Mouse (Mus musculus): ENCODE data around the gene Gm5244. TPM values are rescaled to one million over a fixed set of nuclear protein-coding genes. Genes with fewer than 3 reads are reported as not detected.

The Gm5244 gene
- polyA plus RNA-seq, 1 experiment, result not detected

DNA sequence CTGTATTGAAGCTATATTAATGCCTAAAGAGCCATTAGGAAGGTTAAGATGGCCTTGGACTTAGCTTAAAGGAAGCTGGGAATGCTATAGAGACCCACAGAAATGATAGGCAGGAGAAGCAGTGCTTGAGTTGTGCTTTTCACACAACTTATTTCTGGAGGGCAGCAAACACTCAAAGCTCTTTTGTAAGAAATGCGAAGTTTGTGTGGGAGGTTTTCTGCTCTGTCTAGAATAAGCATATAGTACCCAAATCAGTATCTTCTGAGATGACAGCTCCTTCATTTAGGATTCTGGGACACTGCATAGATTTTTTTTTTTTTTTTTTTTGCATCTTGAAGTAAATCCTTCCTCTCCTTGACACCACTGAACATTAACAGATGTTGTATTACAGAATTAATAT, 8.0 kb upstream of the Gm5244 start:
- Histone ChIP-seq H3K36me3 (ENCODE audit: control insufficient read depth, insufficient read depth) (no peaks in the 10 kb centered on the region), H3ac (ENCODE audit: control insufficient read depth, insufficient read length) (no peak overlapping the region), H3K79me2 (ENCODE audit: control insufficient read depth, insufficient read depth) (no peaks in the 10 kb centered on the region), H3K4me2 (ENCODE audit: low read depth) (no peak overlapping the region), H3K27me3 (ENCODE audit: control insufficient read depth, insufficient read depth, insufficient read length) (no peaks in the 10 kb centered on the region), H3K4me3 (no peak overlapping the region)
- TF ChIP-seq REST (IDR thresholded peaks at IDR 0.05; ENCODE audit: insufficient read depth, insufficient read length) (no peak), TCF3 (IDR thresholded peaks at IDR 0.05; ENCODE audit: insufficient read length, low read depth) (no peak), E2F4 (IDR thresholded peaks at IDR 0.05; ENCODE audit: insufficient read depth) (no peak), CEBPB (IDR thresholded peaks at IDR 0.05; ENCODE audit: insufficient read depth, poor library complexity, severe bottlenecking) (no peak), USF1 (IDR thresholded peaks at IDR 0.05; ENCODE audit: low read depth) (no peak), MYOG (IDR thresholded peaks at IDR 0.05; ENCODE audit: control insufficient read depth in 1 of 3, insufficient read depth in 1 of 3, insufficient read length in 2 of 3, low read depth in 2 of 3) (no peak), MAX (IDR thresholded peaks at IDR 0.05; ENCODE audit: low read depth) (no peak), POLR2A (IDR thresholded peaks at IDR 0.05; ENCODE audit: insufficient read length, low read depth) (no peak), MYOD1 (IDR thresholded peaks at IDR 0.05; ENCODE audit: control insufficient read depth in 1 of 3, insufficient read length in 2 of 3, low read depth in 2 of 3) (no peak), POLR2AphosphoS2 (IDR thresholded peaks at IDR 0.05; ENCODE audit: insufficient read length, low read depth) (no peak), TCF12 (IDR thresholded peaks at IDR 0.05; ENCODE audit: insufficient read depth, poor library complexity, severe bottlenecking) (no peak), SRF (IDR thresholded peaks at IDR 0.05; ENCODE audit: control insufficient read depth, insufficient read length, low read depth) (no peak)

DNA sequence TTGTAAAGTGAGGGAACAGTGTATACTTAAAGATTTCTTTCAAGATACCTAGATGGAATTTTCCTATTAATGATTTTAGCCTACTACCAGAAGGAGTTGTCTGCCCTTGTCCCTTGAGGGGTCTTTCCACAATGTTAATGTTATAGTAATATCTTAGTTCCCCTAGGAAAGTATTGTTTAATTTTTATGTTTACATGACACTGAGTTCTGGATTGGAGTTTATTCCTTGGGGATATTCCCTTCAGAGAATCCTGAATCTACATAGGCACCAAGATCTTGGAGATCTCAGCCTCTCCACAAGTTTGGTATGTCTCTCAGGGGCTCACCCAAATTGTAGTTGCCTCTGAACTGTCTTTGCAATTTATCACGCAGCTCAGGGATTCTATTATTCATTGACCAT, 10.5 kb downstream of the Gm5244 start, which contains the start of gene Olfr1444:
Olfr1444 (plus strand) TSS at position 301 of the 400 bp plus-strand sequence.
- no peaks in the 10 kb centered on the region for H3K79me2 ChIP-seq (ENCODE audit: control insufficient read depth, insufficient read depth)
- H3ac ChIP-seq (ENCODE audit: control insufficient read depth, insufficient read length), result no peak within 1 kb of the TSS
- H3K4me3 ChIP-seq, result no peak within 1 kb of the TSS
- no peaks in the 10 kb centered on the region for H3K27me3 ChIP-seq (ENCODE audit: control insufficient read depth, insufficient read depth, insufficient read length)
- H3K36me3 ChIP-seq (ENCODE audit: control insufficient read depth, insufficient read depth), result no peaks in the 10 kb centered on the region
- H3K4me2 ChIP-seq (ENCODE audit: low read depth), result no peak within 1 kb of the TSS
- TF ChIP-seq POLR2A (IDR thresholded peaks at IDR 0.05; ENCODE audit: insufficient read length, low read depth) (no peak), USF1 (IDR thresholded peaks at IDR 0.05; ENCODE audit: low read depth) (no peak), POLR2AphosphoS2 (IDR thresholded peaks at IDR 0.05; ENCODE audit: insufficient read length, low read depth) (no peak), TCF12 (IDR thresholded peaks at IDR 0.05; ENCODE audit: insufficient read depth, poor library complexity, severe bottlenecking) (no peak), MYOD1 (IDR thresholded peaks at IDR 0.05; ENCODE audit: control insufficient read depth in 1 of 3, insufficient read length in 2 of 3, low read depth in 2 of 3) (no peak), REST (IDR thresholded peaks at IDR 0.05; ENCODE audit: insufficient read depth, insufficient read length) (no peak)

DNA sequence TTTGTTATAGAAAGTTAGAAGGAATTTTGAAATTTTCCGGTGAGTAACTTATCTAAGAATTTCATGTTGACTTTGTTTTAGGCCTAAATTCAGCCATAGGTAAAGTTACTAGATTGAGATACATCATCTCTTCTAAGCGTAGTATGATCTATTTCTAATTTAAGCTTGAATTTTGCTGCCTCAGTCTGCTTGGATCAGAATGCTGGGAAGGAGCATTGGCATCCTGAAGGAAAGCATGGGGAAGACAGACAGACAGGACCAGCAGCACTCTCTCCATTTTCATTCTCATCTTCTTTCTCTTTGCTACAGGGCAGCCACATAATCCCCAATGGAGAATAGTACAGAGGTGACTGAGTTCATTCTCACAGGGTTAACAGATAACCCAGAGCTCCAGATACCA, 37.1 kb downstream of the Gm5244 start, which contains the start of gene Olfr1445:
Olfr1445 (plus strand) TSS at position 301 of the 400 bp plus-strand sequence.
- Histone ChIP-seq H3ac (ENCODE audit: control insufficient read depth, insufficient read length) (no peak within 1 kb of the TSS), H3K4me2 (ENCODE audit: low read depth) (no peak within 1 kb of the TSS), H3K79me2 (ENCODE audit: control insufficient read depth, insufficient read depth) (no peaks in the 10 kb centered on the region), H3K27me3 (ENCODE audit: control insufficient read depth, insufficient read depth, insufficient read length) (no peaks in the 10 kb centered on the region), H3K36me3 (ENCODE audit: control insufficient read depth, insufficient read depth) (no peaks in the 10 kb centered on the region), H3K4me3 (no peak within 1 kb of the TSS)
- TF ChIP-seq POLR2A (IDR thresholded peaks at IDR 0.05; ENCODE audit: insufficient read length, low read depth), result no peak

DNA sequence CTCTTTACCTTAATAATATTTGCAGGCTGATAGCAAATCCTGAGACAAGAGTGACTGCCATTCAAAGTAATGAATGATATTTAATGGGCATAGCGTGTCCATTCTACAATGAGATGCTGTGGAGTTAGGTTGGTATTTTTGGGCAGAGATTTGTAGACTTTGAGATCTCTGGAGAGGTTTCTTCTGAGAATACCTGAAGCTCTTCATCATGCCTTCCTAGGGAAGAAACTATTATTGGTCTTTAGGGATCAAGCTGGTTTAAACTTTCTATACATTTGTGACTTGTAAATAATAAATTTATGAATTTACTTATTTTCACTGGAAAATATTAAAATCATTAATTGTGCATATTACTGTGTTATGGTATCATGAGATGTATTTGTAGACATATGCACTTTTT, 46.9 kb downstream of the Gm5244 start, which contains the start of gene Olfr1446:
Olfr1446 (minus strand) TSS at position 101 of the 400 bp plus-strand sequence.
- no peaks in the 10 kb centered on the region for H3K36me3 ChIP-seq (ENCODE audit: control insufficient read depth, insufficient read depth)
- no peak within 1 kb of the TSS for H3K4me2 ChIP-seq (ENCODE audit: low read depth)
- no peaks in the 10 kb centered on the region for H3K27me3 ChIP-seq (ENCODE audit: control insufficient read depth, insufficient read depth, insufficient read length)
- no peak within 1 kb of the TSS for H3ac ChIP-seq (ENCODE audit: control insufficient read depth, insufficient read length)
- no peak within 1 kb of the TSS for H3K4me3 ChIP-seq
- TF ChIP-seq POLR2A (IDR thresholded peaks at IDR 0.05; ENCODE audit: insufficient read length, low read depth), result no peak
- H3K79me2 ChIP-seq (ENCODE audit: control insufficient read depth, insufficient read depth), result no peaks in the 10 kb centered on the region

Other genes with a start within 250 kb of the Gm5244 start
- not detected for gene Gm4952, start 246.7 kb upstream of the Gm5244 start, polyA plus RNA-seq (2012; fragmentation: generic; extraction: Trizol)
- not detected for gene Glyat, start 213.4 kb upstream of the Gm5244 start, polyA plus RNA-seq (2012; fragmentation: generic; extraction: Trizol)
- not detected for gene Olfr1442, start 176.2 kb upstream of the Gm5244 start, polyA plus RNA-seq (2012; fragmentation: generic; extraction: Trizol)
- not detected for gene Olfr1443, start 168.6 kb upstream of the Gm5244 start, polyA plus RNA-seq (2012; fragmentation: generic; extraction: Trizol)
- gene Keg1, start 150.9 kb upstream of the Gm5244 start, polyA plus RNA-seq (2012; fragmentation: generic; extraction: Trizol), result not detected
- gene Cntf, start 81.0 kb upstream of the Gm5244 start, polyA plus RNA-seq (2012; fragmentation: generic; extraction: Trizol), result 1.0 TPM
- gene Zfp91, start 50.6 kb upstream of the Gm5244 start, polyA plus RNA-seq (2012; fragmentation: generic; extraction: Trizol), result 28.9 TPM
- 0.18 TPM for gene Lpxn, start 50.5 kb upstream of the Gm5244 start, polyA plus RNA-seq (2012; fragmentation: generic; extraction: Trizol)
- not detected for gene Olfr1444, start 10.6 kb downstream of the Gm5244 start, polyA plus RNA-seq (2012; fragmentation: generic; extraction: Trizol)
- not detected for gene Olfr1445, start 37.2 kb downstream of the Gm5244 start, polyA plus RNA-seq (2012; fragmentation: generic; extraction: Trizol)
- not detected for gene Olfr1446, start 46.8 kb downstream of the Gm5244 start, polyA plus RNA-seq (2012; fragmentation: generic; extraction: Trizol)
- not detected for gene Olfr1447, start 57.1 kb downstream of the Gm5244 start, polyA plus RNA-seq (2012; fragmentation: generic; extraction: Trizol)
- not detected for gene Olfr1448, start 77.7 kb downstream of the Gm5244 start, polyA plus RNA-seq (2012; fragmentation: generic; extraction: Trizol)
- gene Olfr1449, start 84.2 kb downstream of the Gm5244 start, polyA plus RNA-seq (2012; fragmentation: generic; extraction: Trizol), result not detected
- gene Olfr1450, start 103.6 kb downstream of the Gm5244 start, polyA plus RNA-seq (2012; fragmentation: generic; extraction: Trizol), result not detected
- gene Olfr1451, start 148.3 kb downstream of the Gm5244 start, polyA plus RNA-seq (2012; fragmentation: generic; extraction: Trizol), result not detected
- not detected for gene Olfr1453, start 181.6 kb downstream of the Gm5244 start, polyA plus RNA-seq (2012; fragmentation: generic; extraction: Trizol)
- gene Olfr1454, start 213.9 kb downstream of the Gm5244 start, polyA plus RNA-seq (2012; fragmentation: generic; extraction: Trizol), result not detected